Mouse (Mus musculus): ENCODE results near the gene Gm37240.

The Gm37240 gene

DNA sequence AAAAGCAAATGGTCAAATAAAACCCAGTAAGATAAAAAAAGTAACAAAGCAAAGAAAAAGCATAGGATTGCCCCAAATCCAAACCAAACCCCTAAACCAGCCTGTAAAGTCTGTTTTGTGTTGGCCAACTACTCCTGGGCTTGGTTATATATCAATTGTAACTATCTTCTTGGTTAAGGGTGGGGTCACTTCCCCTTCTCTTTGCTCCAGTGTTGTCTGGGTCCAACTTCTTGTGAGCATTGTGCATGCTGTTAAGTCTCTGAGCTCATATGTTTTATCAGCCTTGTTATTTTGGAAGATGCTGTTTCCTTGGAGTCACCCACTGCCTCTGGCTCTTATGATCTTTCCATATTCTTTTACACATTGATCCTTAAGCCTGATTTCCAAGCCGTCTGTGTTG lies 1032.9 kb downstream of the Gm37240 start:
- no peak for DNase-seq

- no peak for DNase-seq
These were observed 1034.4 kb downstream of the Gm37240 start for GRCm38 (mm10) chr3:84852877-84853276.

- no peak for DNase-seq
These were observed 1035.5 kb downstream of the Gm37240 start for GRCm38 (mm10) chr3:84851801-84852200.

DNA sequence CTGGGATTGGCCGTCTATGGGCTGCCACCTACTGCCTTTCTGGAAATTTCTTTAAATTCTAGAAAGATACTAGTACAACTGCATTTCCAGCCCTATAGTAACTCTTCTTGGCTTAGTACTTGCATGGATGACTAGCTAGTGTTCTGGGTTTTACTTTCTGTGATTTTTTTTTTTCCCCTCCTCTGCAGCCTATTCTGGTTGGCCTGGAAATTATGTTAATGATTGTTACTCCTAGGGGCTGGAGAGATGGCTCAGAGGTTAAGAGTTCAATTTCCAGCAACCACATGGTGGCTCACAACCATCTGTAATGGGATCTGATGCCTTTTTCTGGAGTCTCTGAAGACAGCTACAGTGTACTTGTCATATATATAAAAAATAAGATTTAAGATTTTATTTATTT lies 1036.9 kb downstream of the Gm37240 start:
- no peak for DNase-seq

DNA sequence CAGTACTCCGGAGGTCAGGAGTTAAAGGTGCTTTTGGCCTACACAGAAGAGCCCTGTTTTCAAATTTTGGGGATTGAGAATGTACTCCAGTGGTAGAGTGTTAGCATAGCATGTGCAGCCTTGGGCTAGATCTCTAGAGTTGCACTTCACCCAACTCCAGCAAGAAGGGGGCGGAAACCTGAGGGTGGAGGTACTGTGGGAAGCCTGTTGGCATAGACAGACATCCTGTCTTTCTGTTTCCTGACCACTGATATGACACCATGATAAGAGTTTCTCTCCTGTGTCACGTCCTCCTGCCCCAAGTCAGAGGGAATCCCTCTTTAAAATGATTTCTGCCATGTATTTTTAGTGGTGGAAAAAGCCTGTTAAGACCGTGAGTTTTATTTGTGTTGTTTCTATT lies 1038.5 kb downstream of the Gm37240 start:
- DNase-seq = no peak

- peak in 1 of 2 experiments; percentile 67 for DNase-seq
These were observed 1043.7 kb downstream of the Gm37240 start for GRCm38 (mm10) chr3:84843594-84843993.

DNA sequence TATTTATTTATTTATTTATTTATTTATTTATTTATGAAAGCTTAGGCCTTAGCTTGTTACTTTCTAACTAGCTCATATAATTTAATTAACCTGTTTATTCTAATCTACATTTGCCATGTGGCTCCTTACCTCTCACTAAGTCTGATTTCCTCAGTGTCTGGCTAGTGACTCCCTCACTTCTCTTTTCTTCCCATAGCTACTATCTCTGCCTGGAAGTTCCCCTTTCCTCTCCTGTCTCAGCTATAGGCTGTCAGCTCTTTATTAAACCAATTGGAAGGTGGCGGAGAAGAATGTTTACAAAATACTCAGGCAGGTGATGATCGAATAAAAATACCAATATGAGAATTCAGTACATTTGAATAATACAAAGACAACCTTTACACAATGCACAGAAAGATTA lies 1044.5 kb downstream of the Gm37240 start:
- no peak for DNase-seq

GRCm38 (mm10) chr3:84841271-84841670 lies 1046.0 kb downstream of the Gm37240 start:
- peak; percentile 11 to 42 for DNase-seq

DNA sequence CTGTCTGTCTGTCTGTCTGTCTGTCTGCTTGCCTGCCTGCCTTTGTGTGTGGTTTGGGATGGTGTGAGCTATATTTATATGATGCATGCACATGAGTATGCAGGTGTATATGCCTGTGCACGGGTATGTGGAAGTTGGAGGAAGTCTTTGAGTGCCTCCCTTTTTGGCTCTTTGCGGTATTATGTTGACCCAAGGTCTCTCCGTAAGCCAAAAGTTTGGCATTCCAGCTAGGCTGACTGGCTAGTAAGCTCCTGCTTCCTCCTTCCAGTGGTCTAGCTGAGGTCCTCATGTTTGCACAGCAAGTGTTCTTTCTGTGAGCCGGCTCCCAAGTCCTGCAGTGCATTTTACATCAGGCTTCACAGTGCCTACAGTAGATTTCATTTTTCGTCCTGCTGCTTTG lies 1047.8 kb downstream of the Gm37240 start:
- DNase-seq = no peak

- DNase-seq = no peak
These were observed 1049.3 kb downstream of the Gm37240 start for GRCm38 (mm10) chr3:84837984-84838383.

DNA sequence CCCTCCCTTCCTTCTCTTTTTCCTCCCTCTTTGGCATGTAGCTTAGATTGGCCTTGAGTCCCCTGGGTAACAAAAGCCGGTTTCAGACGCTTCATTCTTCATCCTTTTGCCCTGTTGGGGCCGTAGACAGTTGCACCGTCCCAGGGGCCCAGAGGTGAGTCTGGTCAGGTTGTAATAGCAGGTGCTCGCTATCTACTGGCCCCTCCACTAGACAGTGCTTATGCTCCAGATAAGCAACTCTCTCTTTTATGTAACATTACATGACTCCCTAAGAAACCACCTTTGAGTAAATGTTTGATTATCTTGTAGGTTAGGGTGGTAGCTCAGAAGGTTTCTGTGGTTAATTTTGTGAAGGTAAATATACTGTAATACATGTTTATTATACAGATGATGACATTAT lies 1051.3 kb downstream of the Gm37240 start:
- DNase-seq = no peak

DNA sequence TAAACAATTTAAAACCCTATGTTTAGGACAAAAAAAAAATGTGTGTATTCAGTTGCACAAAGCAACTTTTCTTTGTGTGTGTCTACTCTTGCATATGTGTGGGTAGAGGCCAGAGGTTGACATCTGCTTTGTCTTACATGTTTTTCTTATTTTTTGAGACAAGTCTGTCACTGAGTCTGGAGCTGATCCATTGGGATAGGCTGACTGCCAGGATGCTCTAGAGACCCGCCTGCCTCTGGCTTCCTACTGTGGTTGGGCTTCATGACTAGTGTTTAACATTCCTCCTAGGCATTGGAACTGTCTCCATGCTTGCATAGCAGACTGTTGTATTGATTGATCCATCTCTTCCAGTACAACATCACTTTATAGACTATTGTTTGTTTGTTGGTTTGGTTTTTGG lies 1058.0 kb downstream of the Gm37240 start:
- no peak for DNase-seq

GRCm38 (mm10) chr3:84827617-84828016 lies 1059.7 kb downstream of the Gm37240 start:
- DNase-seq = no peak

DNA sequence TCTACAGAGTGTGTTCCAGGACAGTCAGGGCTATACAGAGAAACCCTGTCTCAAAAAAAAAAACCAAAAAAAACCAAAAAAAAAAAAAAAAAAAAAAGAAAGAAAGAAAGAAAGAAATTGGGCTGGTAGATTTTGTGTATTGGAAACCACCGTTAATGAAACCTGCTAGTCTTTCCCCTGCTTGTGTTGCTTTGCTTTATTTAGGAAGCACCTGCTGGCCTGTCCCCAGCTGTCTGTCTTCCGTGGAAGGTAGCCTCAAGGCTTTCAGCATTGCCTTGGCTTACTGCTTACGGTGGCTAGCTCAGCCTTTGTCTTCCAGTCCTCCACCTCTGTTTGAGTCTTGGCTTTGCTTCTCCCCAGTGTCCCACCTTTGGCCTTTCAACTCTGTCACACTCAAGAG lies 1060.4 kb downstream of the Gm37240 start:
- DNase-seq = no peak

- peak in 1 of 2 experiments; percentile 18 for DNase-seq
These were observed 1060.9 kb downstream of the Gm37240 start for GRCm38 (mm10) chr3:84826405-84826804.

- no peak for DNase-seq
These were observed 1061.3 kb downstream of the Gm37240 start for GRCm38 (mm10) chr3:84825990-84826389.

- no peak for DNase-seq
These were observed 1066.6 kb downstream of the Gm37240 start for GRCm38 (mm10) chr3:84820654-84821201.

DNA sequence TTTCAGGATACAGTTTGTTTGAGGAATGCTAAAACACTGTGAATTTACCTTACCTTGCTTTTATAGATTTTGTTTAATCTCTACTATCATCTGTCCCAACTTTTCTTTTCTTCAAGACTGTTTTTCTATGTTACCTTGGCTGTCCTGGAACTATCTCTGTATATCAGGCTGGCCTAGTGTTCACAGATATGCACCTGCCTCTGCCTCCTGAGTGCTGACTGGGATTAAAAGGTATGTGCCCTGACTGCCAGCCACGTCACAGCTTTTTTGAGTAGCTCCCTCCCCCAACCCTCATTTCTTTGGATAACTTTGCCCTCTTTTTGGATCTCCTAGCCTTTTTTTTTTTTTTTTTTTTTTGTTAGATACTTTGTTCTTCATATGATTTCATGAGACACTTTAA lies 1070.4 kb downstream of the Gm37240 start:
- no peak for DNase-seq

- peak; percentile 24 to 39 for DNase-seq
These were observed 1071.9 kb downstream of the Gm37240 start for GRCm38 (mm10) chr3:84815461-84815860.

GRCm38 (mm10) chr3:84814762-84815381 lies 1072.4 kb downstream of the Gm37240 start, which contains the start of gene Fbxw7:
Gene Fbxw7 (plus strand): TSS chr3:84815268.
- DNase-seq = no peak

DNA sequence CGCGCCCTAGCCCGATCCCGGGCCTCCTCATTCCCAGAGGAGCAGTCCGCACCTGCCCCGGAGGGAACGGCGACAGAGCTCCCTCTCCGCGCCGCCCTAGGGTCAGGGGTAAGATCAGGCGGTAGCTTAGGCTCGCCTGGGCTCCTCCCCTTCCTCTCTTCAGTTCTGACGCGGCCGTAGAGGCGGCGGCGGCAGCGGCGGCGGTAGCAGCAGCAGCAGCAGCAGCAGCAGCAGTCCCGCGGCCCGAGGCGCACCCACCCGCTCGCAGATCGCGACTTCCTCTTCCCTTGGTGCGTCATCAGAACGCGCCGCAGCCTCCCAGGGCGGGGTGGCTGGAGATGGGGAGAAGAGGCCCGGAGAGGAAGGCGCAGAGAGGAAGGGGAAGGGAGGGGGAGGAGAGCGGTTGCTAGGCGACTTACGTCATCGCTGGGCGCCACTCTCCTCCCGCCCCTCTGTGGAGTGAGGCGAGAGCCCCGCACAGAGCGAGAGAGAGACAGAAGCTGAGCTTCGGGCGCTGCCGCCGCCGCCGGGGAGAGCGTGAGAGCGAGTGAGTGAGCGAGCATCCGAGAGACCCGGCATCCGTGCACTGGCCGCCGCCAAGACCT lies 1073.1 kb downstream of the Gm37240 start:
- DNase-seq = peak; percentile 100

- DNase-seq = no peak
These were observed 1073.7 kb downstream of the Gm37240 start for GRCm38 (mm10) chr3:84813436-84814156.

DNA sequence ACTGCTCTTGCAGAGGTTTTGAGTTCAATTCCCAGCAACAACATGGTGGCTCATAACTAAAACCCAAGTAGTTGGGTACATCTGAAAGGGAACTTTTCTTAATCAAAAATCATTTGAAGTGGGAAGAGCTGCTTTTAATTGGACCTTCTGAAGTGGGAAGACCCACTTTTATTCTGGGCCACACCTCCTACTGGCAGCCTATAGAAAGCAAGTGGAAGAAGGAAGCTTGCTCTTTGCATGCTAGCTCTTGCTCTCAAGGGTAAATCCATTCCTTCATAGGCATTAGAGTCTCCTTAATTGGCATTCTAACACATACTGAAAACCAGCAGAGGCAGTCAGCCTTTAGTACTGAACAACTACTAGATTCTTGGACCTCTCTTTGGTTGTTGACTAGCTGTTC lies 1076.5 kb downstream of the Gm37240 start:
- DNase-seq = no peak

GRCm38 (mm10) chr3:84808906-84809305 lies 1078.4 kb downstream of the Gm37240 start:
- DNase-seq = no peak
